Mouse (Mus musculus) right cerebral cortex, postnatal 14 days (tissue): Measurements from ENCODE around the gene Dlgap3.
A peak's percentile ranks its signal among the peaks of the same experiment; 100 is the strongest.

Experiments used
- DNase-seq: peaks from one replicate; pipeline ENCODE4 v3.0.0; 2022

The Dlgap3 gene

GRCm38 (mm10) chr4:127168914-127169345 is at the start of gene Dlgap3:
TSS of gene Dlgap3 (plus strand) at chr4:127169204.
- no peak for DNase-seq

- DNase-seq: no peak
Observed at GRCm38 (mm10) chr4:127123391-127123790, 45.6 kb upstream of the Dlgap3 start, which contains the start of gene Tmem35b. TSS of gene Tmem35b (plus strand) at chr4:127123691.

- no peak for DNase-seq
Observed at GRCm38 (mm10) chr4:127124331-127124730, 44.7 kb upstream of the Dlgap3 start.

GRCm38 (mm10) chr4:127125834-127126463 is 43.1 kb upstream of the Dlgap3 start:
- peak; percentile 64 for DNase-seq

GRCm38 (mm10) chr4:127134687-127135086 is 34.3 kb upstream of the Dlgap3 start:
- DNase-seq: no peak

- DNase-seq: no peak
Observed at GRCm38 (mm10) chr4:127137591-127137990, 31.4 kb upstream of the Dlgap3 start.

GRCm38 (mm10) chr4:127138486-127138885 is 30.5 kb upstream of the Dlgap3 start:
- no peak for DNase-seq

GRCm38 (mm10) chr4:127150031-127150430 is 19.0 kb upstream of the Dlgap3 start:
- DNase-seq: no peak

- DNase-seq: no peak
Observed at GRCm38 (mm10) chr4:127153345-127153744, 15.7 kb upstream of the Dlgap3 start.

GRCm38 (mm10) chr4:127155757-127156156 is 13.2 kb upstream of the Dlgap3 start:
- no peak for DNase-seq

- no peak for DNase-seq
Observed at GRCm38 (mm10) chr4:127157746-127158145, 11.3 kb upstream of the Dlgap3 start.

- DNase-seq: no peak
Observed at GRCm38 (mm10) chr4:127163926-127164325, 5.1 kb upstream of the Dlgap3 start.

- no peak for DNase-seq
Observed at GRCm38 (mm10) chr4:127167096-127167495, 1.9 kb upstream of the Dlgap3 start.

- no peak for DNase-seq
Observed at GRCm38 (mm10) chr4:127167731-127168130, 1.3 kb upstream of the Dlgap3 start.

GRCm38 (mm10) chr4:127168211-127168913 is 642 bp upstream of the Dlgap3 start:
- DNase-seq: peak; percentile 82

GRCm38 (mm10) chr4:127169346-127170221 is 580 bp downstream of the Dlgap3 start:
- DNase-seq: no peak

GRCm38 (mm10) chr4:127170866-127171265 is 1.9 kb downstream of the Dlgap3 start:
- DNase-seq: peak; percentile 69

GRCm38 (mm10) chr4:127171341-127171905 is 2.4 kb downstream of the Dlgap3 start:
- DNase-seq: no peak

GRCm38 (mm10) chr4:127172119-127172518 is 3.1 kb downstream of the Dlgap3 start:
- no peak for DNase-seq

- no peak for DNase-seq
Observed at GRCm38 (mm10) chr4:127172614-127173013, 3.6 kb downstream of the Dlgap3 start.

- no peak for DNase-seq
Observed at GRCm38 (mm10) chr4:127173461-127173860, 4.5 kb downstream of the Dlgap3 start.

GRCm38 (mm10) chr4:127174075-127174899 is 5.3 kb downstream of the Dlgap3 start:
- no peak for DNase-seq
